Mouse (Mus musculus) heart, adult 9 months (tissue): ENCODE results near the gene Slfn4.
"Not testable (repeated sequence)": the region's sequence is repeated elsewhere in the genome, so short reads cannot be mapped to it uniquely, and the experiment has no call there.

Source experiments
- DNase-seq, 2 experiments: peaks; one replicate each; pipeline ENCODE4 v3.0.0; 2022; ENCODE audit warnings: low spot score in 2 of 2

The Slfn4 gene

DNA sequence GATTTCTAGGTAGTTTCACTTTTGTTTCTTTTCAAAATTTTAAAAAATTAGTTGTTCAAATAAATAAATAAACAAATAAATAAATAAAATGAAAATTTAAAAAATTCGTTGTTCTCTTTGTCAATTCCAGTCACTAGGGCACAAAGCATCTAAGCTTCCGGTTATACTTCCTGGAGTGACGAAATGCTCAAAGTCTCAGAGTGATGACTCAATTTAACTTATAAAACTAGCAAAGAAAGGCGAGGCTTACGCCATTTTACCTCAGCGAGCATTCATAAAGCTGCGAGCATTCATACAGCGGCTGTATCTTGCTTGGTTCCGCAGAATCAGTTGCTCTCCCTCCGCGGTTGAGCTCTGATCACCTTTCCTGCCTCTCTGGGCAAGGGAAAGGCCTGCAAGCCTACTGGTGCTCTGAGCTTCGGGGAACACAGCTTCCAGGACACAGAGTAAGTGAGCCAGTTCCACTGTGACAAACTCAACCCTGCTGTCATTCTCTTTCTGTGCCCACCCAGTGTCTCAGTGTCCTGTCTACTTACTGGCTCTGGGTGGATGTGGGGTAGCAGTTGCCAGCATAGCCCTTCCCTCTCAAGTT lies at the start of gene Slfn4:
Slfn4 (plus strand) TSS at position 239 of the 592 bp plus-strand sequence.
- no peak for DNase-seq

- DNase-seq: not testable (repeated sequence)
Measured at GRCm38 (mm10) chr11:83125633-83126032, 49.4 kb upstream of the Slfn4 start.

- not testable (repeated sequence) for DNase-seq
Measured at GRCm38 (mm10) chr11:83137253-83137652, 37.7 kb upstream of the Slfn4 start.

DNA sequence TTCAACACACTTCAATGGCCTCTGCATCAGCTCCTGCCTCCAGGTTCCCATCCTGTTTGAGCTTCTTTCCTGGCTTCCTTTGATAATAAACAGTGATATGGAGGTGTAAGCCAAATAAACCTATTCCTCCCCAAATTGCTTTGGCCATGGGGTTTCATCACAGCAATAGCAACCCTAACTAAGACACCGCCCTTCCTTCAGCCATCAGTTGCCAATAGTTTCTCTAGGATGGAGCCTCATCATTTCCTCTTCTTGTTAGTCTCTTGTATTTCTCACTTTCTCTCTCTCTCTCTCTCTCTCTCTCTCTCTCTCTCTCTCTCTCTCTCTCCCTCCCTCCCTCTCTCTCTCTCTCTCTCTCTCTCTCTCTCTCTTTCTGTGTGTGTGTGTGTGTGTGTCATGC lies 26.0 kb upstream of the Slfn4 start:
- DNase-seq: not testable (repeated sequence)

GRCm38 (mm10) chr11:83191134-83191893 lies 16.3 kb downstream of the Slfn4 start, which contains the start of gene Slfn3:
Slfn3 (plus strand) TSS chr11:83191330.
- peak; percentile 59 to 69 for DNase-seq

GRCm38 (mm10) chr11:83192001-83192400 lies 17.0 kb downstream of the Slfn4 start:
- peak; percentile 17 to 19 for DNase-seq

DNA sequence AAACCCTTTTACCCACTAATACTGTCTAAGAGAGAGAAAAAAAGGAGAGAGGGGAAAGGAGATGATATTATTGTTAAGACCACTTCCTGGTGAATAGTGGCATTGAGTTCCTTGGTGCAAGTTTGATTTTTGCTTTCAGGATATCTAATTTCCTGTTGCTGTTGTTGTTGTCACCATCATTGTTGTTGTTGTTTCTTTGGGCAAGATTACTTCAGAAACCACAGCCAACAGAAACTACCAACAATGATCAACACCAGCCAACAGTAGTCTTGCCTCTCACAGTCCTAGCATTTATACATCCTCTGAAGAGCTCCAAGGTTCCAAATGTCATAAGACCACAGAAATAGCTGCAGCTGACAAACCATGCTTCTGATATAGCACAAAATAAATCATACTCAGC lies 30.0 kb downstream of the Slfn4 start:
- DNase-seq: no peak

DNA sequence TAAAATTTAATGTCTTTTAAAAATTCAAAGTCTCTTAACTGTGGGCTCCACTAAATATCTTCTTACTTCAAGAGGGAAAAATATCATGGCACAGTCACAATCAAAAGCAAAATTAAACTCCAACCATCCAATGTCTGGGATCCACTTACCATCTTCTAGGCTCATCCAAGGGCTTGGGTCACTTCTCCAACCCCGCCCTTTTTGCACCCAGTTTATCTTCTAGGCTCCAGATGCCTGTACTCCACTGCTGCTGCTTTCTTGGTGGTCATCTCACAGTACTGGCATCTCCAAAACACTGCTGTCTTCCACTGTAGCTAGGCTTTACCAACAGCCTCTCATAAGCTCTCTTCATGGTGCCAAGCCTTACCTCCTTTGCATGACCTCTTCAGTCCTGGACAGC lies 41.1 kb downstream of the Slfn4 start:
- DNase-seq: no peak

GRCm38 (mm10) chr11:83221328-83221877 lies 46.4 kb downstream of the Slfn4 start:
- DNase-seq: no peak

GRCm38 (mm10) chr11:83223367-83223766 lies 48.4 kb downstream of the Slfn4 start:
- peak in 1 of 2 experiments; percentile 9 for DNase-seq

GRCm38 (mm10) chr11:83223793-83224192 lies 48.8 kb downstream of the Slfn4 start:
- not testable (repeated sequence) for DNase-seq

GRCm38 (mm10) chr11:83224217-83224616 lies 49.2 kb downstream of the Slfn4 start:
- DNase-seq: peak; percentile 1 to 21

GRCm38 (mm10) chr11:83224750-83225149 lies 49.8 kb downstream of the Slfn4 start:
- DNase-seq: no peak

- DNase-seq: no peak
Measured at GRCm38 (mm10) chr11:83225371-83225960, 50.5 kb downstream of the Slfn4 start.

- no peak for DNase-seq
Measured at GRCm38 (mm10) chr11:83227926-83228723, 53.1 kb downstream of the Slfn4 start.

- DNase-seq: no peak
Measured at GRCm38 (mm10) chr11:83230966-83231365, 56.0 kb downstream of the Slfn4 start.

- DNase-seq: not testable (repeated sequence)
Measured at GRCm38 (mm10) chr11:83233621-83234020, 58.6 kb downstream of the Slfn4 start.

DNA sequence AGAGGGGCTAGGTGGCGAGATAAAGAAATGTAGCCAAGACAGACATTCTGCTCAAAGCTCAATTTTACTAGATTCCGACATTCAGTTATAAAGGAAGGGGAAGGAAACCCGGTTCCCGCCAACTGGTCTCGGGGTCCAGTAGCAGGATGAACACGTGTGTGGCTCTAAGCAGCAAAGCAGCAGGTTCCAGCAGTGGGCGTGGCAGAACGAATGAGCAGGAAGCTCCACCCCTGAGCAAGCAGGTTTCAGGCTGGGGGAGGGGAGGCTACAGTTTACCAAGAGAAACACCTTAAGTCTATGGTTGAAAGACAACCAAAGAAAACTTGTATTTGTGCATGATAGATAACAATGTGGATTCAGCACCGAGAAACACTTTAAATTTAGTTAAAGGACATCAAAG lies 62.4 kb downstream of the Slfn4 start:
- DNase-seq: not testable (repeated sequence)

- no peak for DNase-seq
Measured at GRCm38 (mm10) chr11:83238389-83238788, 63.4 kb downstream of the Slfn4 start.

DNA sequence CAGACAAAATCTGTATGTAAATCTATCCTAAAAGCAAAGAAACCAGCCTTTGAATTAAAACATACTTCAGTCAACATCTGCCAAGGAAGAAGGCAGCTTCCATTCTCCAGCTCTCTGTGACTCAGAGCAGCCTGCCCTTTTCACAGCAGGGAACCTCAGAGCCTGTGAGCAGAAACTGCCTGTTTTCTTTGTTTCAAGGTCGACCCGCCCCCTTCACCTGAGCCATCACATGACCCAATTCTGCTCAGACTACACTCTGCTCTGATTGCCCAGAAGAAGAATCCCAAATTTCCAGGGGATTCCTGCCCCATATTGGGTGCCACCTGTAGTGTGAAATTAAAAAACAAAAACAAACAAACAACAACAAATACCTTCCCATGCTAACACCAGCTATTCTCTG lies 64.8 kb downstream of the Slfn4 start:
- no peak for DNase-seq
